Mouse (Mus musculus) lung, postnatal 25 days (tissue): ENCODE measurements around the gene Cnnm2.
A peak's percentile ranks its signal among the peaks of the same experiment; 100 is the strongest.
"Not testable (repeated sequence)": the region's sequence is repeated elsewhere in the genome, so short reads cannot be mapped to it uniquely, and the experiment has no call there.

Experiments used
- DNase-seq: peaks from one replicate; pipeline ENCODE4 v3.0.0; 2022; ENCODE audit warnings: low spot score

The Cnnm2 gene

DNA sequence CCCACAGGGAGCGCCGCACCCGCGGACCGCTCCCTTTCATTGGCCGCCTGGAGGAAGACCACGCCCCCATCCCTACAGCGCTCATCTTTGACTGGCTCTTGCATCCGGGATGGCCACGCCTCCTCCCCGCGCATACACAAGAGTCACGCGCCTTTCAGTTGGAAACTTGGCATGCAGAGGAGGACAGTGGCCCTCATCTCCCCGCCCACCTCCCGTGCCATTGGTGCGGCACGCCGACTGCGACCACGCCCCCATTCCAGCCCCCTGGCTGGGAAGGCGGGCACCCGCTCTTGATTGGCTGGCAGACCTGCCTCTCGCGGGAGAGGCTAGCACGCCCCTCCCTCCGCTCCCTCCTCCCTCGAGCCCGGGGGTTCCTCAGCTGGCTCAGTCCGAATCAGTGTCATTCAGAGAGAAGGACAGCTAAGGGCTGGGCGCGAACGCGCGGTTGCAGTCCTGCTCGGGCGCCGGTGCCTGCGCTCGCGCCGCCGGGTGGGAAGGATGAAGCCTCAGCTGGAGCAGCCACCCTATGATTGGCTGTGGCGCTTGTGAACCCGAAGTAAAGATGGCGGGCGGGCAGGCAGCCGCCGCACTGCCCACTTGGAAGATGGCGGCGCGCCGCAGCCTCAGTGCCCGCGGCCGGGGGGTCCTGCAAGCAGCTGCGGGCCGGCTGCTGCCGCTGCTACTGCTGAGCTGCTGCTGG, at the start of gene Cnnm2:
TSS of gene Cnnm2 (plus strand) at position 350 of the 700 bp plus-strand sequence.
- DNase-seq = peak; percentile 100

DNA sequence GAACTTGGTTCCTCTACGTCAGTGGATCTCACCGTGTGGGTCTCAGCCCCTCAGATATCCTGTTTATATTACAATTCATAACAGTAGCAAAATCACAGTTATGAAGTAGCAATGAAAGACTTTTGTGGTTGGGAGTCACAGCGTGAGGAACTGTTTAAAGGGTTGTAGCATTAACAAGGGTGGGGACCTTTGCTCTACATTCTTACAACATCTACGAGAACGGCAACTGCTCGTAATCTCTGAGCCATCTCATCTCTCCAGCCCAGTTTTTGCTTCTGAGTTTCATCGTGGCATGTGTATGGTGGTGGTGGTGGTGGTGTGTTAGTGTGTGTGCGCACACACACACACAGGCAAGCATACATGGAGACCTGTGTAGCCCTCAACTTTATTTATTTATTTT, 47.2 kb upstream of the Cnnm2 start:
- DNase-seq = no peak

DNA sequence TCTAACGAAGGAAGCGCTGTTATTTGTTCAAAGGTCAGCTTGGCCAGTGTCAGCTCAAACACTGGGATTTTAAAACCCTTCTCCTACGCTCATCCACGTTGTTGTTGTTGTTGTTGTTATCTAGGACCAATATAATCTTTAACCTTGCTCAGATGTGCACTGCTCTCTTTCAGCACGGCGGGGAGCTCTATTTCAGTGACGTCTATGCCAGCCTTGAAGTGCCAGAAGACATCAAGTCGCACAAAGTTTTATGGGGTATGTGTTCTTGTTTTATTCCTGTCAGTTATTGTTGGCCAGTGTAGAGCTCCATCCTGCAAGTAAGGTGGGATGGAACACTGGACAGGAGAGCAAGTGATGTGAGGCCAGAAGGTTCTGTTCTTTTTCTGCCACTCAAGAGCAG, 46.4 kb upstream of the Cnnm2 start:
- no peak for DNase-seq

DNA sequence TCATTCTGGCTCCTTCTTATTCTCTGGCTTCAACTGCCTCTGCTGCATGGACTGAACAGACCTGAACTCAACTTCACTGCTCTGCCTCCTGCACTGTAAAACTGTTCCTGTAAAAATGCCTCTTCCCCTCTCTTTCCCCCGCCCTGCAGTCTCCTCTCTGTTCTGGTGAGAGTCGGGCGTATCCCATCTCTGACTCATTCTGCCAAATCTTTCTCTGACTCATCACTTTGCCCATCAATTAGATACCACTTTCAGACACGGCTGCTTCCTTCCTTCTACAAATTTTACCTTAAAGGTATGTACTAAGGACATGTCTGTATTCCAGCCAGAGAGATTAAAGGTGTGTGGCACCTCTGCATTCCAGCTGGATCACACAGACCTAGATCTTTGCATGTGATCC, 43.2 kb upstream of the Cnnm2 start:
- DNase-seq = no peak

DNA sequence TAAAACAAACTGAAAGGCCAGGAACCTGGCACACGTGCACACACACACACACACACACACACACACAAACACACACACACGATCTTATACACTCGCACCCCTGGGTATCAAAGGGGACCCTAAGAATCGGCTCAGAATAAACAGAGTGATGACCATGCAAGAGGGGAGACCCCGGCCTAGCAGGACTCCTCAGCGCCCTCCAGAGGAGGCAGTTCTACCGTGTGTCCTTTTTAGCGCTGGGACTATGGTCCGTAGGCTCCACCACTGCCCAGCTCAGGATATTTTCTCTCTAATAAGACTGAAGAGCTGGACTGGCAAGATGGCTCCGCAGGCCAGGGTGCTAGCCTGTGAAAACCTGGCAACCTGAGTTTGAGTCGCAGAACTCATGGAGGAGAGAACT, 37.0 kb upstream of the Cnnm2 start:
- no peak for DNase-seq

DNA sequence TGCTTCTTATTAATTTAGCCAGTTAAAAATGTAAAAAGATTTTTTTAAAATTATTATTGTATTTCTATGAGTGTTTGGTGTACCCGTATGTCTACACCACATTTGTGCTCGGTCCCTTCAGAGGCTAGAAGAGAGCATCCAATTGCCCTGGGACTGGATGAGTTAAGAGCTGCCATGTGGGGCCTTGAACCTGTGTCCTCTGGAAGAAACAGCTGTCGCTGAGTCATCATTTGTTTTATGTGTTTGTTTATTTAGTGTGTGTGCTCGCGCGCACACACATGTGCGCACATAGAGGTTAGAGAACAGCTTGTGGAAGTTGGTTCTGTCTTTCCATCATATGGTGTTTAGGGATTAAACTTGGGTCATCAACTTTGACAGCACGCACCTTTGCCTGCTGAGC, 35.3 kb upstream of the Cnnm2 start:
- DNase-seq = no peak

DNA sequence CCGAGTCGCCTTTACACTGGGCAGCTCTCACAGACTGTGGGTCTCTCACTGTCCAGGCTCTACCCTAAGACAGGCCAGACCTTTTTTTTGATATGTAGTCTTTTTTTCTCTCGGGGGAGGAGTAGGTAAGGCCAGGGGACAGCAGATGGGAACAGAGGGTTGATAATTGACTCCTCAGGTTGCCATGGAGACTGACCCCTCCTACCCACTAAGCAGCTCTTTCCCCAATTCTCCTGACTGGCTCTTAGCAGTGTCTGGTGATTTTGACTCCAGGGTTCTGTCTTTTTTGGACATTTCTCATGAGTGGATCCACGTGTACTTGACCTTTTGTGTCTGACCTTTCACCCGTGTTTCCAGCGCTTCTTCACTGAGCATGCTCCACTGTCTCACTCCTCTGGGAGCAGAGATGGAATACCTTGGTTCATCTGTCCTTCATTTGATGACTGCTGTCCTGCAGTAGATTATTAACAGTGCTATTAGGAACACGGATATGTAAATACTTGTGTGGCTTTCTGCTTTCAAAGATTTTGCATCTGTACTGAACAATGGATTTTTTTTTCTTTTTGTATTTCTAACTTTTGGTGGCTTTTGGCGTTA, 34.2 kb upstream of the Cnnm2 start:
- DNase-seq = no peak

DNA sequence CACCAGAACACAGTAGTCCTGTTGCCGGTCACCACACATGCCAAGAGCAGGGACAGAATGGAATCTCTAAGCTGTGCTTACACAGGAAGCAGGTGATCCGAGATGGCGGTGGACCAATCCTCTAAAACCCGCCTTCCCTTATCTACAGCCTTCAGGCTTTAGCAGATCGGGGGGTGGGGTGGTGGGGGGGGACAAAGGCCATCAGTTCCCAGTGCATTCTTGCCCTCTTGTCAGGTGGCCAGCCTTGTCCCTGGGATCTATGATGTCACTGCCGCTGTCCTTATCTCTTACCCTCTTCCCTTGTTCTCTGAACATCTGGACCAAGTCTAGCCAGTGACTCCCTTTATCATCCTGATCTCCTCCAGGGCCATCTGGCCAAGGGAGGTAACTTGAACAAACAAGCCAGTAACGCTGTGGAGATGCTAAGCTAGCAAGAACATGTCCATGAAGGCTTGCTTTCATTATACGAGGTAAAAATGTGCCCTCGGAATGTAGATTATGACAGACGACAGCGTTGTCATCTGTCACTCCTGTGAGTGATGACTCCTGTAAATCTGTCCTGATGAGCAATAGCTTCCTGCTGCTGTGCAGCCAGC, 33.4 kb upstream of the Cnnm2 start:
- no peak for DNase-seq

DNA sequence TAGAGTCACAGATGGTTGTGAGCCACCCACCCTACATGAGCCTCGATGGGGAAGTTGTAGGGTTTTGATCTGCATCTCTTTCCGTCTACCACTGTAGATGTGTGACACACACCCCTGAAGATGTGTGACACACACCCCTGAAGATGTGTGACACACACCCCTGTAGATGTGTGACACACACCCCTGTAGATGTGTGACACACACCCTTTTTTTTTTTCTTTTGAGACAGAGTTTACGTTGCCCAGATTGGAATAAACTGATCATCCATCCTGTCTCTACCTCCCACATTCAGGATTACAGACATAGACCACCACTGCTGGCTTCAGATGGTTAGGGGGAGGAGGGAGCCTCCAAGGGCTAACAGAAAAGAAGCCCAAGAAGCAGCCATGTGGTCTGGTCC, 32.5 kb upstream of the Cnnm2 start:
- no peak for DNase-seq

DNA sequence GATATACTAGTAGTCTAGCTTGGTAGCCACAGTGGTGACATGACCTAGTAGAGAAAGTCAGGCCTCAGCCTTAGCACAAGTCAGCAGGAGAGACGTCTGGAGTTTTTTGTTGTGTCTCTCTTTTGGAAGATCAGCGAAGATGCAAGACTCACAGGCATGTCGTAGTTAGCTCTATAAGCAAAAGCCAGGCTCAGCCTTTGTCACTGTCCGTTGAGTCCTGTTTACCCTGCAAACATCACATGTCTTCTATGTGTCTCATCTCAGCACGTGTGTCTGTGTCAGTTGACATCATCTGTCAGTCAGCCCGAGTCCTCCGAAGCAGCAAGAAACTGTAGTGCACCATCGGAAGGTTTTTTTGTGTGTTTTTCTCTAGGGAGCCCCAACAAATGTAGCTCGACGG, 30.0 kb upstream of the Cnnm2 start:
- DNase-seq = no peak

DNA sequence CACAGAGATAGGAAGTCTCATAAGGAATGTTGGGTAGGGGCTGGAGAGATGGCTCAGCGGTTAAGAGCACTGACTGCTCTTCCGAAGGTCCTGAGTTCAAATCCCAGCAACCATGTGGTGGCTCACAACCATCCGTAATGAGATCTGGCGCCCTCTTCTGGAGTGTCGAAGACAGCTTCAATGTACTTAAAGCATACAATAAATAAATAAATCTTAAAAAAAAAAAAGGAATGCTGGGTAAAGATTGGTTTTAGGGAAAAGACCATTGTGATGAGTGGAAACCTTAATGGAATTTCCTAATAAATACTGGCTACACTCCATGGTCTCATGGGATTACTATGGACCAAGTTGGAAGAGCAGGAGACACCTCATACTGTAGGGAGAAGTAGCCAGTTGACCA, 28.7 kb upstream of the Cnnm2 start:
- not testable (repeated sequence) for DNase-seq

DNA sequence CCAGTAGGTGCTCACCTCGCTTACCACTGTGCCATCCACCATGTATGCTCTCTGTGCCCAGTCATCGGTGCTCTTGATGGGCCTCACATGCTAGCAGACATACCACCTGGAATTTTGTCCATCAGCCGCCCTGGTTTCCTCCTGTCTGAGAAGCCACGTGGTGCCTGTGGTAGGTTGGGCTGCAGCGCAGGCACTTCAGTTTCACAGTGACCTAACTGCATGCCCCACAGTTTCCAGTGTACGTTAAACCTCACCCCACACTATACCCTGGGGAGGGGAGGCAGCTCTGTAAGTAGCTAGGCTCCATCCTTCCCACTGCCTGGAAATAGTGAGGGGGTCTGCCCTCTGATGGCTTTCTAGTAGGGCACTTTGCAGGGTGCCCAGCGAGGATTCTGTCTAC, 27.8 kb upstream of the Cnnm2 start:
- DNase-seq = no peak

DNA sequence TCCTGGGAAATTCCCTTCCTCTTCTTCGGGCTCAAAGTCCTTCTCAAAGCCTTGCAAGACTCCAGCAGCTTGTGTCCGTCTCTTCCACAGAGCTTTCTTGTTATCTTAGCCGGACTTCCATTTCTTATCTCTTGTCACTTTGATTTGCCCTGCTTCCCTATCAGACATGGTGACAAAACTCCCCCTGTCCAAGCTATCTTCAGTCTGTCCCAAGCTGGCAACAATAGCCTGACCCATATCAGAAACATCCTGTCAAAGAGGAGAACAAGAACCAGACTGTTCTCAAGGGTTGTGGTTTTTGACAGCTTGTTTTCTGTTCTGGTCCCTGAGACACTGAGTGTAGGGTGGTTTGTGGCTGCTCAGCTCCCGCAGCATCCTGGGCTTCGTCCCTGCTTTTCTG, 26.2 kb upstream of the Cnnm2 start:
- DNase-seq = no peak

DNA sequence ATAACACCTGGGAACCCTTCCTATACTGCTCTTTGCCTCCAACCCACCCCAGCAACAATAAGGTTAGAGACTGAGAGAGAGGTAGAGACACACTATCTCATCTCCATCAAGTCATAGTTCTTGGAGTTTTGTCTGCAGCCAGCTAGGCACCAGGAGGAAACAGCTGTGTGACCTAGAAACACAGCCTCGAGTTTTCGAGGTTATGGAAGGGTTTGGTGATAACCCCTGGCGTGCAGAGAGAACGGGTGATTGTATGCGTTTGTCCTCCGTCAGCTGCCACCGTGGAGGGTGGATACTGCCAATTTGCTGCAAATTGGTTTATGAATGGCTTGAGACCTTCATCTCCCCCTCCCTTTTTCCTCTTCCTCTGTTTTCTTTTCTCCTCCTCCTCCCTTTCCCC, 24.3 kb upstream of the Cnnm2 start:
- DNase-seq = no peak

DNA sequence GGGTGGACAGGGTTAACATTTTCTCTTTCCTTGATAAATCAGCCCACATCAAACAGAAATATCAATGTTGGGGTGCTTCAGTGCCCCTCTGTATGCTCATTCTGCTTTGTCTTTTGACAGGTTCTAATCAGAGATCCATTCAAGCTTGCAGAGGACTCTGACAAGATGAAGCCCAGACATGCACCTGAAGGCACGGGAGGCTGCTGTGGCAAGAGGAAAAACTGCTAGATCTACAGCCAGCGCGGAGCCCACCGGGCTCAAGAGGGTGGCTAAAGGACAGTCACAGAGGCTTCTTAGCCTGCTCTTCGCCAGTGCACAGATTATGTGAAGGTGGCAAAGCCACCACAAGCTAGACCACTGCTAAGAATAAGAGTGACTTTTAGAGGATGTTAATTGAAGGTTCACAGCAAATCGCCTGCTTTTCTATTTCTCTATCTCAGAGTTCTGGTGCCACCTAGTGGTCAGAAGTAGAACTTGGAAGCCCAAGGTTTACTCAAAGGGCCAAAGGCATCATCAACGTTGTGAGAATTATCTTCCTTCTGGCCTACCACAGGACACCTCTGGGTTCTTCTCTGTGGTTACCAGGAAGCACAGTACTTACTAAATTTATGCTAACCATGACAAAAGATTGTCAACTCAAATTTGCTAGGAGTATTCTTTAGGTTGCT, 20.9 kb upstream of the Cnnm2 start:
- DNase-seq = peak; percentile 72

DNA sequence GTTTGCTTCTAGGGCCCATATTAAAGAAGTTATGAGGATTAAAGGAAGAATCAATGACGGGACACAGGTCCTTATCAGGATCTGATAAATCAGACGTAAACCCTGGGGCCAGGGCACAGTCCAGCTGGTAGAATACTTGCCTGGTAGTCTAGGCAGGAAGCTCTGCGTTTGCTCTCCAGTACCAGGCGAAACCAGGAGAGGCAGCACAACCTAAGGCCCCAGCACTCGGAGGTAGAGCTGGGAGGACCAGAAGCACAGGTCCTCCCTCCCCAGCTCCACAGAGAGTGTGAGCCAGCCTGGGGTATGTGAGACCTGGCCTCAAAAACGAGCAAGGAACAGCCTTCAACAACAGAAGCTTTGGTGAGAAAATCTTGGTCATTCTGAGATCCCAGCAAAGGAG, 19.8 kb upstream of the Cnnm2 start:
- DNase-seq = no peak

DNA sequence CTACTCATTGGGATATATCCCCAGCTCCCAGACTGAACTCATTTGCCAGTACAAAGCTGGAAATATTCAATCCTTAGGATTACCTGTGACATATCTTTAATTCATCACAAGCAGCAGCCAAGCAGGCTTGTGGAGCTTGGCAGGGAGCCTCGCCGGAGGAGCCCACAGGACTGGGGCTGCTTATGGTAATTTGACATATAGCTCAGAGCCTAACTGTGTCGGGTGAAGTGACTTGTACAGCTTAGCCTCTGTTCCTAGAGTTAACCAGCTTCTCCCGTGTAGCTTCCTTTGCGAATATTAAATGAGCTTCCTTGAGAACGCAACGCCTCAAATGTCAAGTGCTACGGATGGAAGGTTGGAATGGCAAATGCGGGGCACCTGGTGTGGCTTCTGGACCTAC, 16.7 kb upstream of the Cnnm2 start:
- no peak for DNase-seq

DNA sequence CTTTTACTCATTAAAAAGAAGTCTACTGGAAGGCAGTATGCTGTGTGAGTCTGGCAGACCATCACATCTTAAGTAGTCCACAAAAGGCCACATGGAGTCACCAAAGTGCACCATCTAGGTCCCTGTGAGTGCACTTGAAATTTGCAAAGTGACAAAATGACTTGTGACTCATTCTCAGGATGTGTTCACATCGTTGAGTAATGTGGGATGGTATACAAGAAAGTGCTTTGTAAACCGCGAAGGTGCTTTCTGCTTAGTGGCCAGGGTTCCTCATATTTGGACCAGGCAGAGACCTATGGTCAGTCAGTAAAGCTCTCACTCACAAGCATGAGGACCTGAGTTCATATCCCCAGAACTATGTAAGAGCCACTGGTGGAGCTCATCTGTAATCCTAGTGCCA, 13.6 kb upstream of the Cnnm2 start:
- no peak for DNase-seq

DNA sequence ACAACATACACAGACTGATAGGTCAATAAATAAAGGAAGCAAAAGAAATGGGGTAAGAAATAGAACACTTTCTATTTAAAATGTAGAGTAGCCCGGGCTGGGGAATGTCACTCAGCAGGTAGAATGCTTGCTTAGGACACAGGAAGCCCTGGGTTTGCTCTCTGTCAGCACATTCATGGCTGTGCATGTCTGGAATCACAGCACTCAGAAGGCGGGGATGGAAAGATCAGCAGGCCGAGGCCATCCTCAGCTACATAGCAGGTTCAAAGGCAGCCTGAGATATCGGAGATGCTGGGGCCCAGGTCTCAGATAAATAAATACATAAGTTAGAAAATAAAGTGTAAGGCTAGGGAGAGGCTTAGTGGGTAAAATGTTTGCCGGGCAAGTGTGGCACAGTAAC, 9.2 kb upstream of the Cnnm2 start:
- no peak for DNase-seq

DNA sequence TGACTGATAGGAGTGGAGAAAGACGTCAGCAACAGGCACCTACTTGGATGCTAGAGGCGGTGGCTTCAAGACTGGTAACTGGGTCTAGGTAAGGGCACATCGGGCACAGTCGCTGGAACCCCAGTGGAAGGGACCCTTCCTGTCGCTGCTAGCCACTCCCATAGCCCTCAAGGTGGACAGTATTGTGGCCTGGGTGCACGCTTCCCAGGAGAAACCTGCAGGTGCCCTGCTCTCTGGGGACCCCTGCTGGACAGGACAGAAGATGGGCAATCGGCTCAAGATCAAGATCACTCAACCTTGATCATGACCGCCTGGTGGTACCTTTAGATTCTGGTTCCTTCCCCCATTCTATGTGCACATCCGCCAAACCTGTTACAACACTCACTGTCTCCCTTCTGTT, 6.3 kb upstream of the Cnnm2 start:
- peak; percentile 31 for DNase-seq

DNA sequence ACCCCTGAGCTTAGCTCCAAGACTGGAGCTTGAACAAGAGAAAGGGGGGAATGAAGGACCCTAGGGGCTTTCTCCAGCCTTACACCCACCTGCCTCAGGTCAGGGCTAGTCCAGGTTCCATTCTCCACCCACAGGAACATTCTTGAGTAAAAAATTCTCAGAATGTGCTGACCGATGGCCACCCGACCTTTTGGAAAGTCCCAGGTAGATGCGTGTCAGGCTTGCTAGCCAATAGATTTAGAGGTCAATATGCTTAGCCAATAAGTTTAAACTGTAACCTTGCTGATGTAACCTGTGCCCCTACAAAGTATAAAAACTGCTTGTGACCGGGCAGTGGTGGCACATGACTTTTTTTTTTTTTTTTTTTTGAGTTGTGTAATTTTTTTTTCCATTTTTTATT, 5.2 kb upstream of the Cnnm2 start:
- DNase-seq = no peak

DNA sequence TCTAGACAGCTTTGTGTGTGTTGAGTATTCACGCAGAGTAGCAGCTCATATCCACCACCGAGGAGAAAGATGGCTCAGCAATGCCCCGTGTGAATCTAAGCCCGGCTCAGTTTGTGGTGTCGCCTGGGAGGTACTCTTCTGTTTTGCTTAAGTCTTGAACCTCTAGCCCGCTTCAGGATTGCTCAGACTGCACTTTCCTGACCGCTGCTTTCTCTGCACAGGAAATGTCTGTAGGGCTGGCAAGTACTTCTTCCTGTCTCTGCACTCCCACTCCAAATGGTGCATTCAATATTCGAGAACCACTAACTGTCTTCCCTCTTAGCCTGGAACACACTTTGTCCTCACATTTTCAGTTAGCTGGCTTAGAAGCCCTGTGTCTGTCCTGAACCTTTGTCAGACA, 2.3 kb upstream of the Cnnm2 start:
- DNase-seq = no peak

DNA sequence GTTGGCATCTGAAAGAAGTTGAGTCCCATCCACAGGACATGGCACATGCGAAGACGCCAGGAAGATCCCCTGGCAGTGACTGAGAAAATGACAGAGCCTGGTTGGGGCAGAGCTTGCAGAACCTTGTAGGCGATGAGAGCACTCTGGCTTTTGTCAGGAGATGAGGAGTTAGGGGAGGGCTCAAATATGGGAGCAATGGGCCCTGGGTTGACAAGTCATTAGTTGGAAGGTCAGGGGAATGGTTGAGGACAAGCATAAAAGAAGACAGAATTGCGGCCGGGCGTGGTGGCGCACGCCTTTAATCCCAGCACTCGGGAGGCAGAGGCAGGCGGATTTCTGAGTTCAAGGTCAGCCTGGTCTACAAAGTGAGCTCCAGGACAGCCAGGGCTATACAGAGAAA, 1.5 kb upstream of the Cnnm2 start:
- not testable (repeated sequence) for DNase-seq
